Mouse (Mus musculus) hindlimb bud, embryonic 11.5 days (tissue): ENCODE data around the gene Cacna1a.

ENCODE experiments used
- DNase-seq: peaks from one replicate; pipeline ENCODE4 v3.0.0-alpha.2; 2012; ENCODE audit warnings: low read depth, low spot score; ENCODE audit errors: extremely low spot score

Gene Cacna1a

DNA sequence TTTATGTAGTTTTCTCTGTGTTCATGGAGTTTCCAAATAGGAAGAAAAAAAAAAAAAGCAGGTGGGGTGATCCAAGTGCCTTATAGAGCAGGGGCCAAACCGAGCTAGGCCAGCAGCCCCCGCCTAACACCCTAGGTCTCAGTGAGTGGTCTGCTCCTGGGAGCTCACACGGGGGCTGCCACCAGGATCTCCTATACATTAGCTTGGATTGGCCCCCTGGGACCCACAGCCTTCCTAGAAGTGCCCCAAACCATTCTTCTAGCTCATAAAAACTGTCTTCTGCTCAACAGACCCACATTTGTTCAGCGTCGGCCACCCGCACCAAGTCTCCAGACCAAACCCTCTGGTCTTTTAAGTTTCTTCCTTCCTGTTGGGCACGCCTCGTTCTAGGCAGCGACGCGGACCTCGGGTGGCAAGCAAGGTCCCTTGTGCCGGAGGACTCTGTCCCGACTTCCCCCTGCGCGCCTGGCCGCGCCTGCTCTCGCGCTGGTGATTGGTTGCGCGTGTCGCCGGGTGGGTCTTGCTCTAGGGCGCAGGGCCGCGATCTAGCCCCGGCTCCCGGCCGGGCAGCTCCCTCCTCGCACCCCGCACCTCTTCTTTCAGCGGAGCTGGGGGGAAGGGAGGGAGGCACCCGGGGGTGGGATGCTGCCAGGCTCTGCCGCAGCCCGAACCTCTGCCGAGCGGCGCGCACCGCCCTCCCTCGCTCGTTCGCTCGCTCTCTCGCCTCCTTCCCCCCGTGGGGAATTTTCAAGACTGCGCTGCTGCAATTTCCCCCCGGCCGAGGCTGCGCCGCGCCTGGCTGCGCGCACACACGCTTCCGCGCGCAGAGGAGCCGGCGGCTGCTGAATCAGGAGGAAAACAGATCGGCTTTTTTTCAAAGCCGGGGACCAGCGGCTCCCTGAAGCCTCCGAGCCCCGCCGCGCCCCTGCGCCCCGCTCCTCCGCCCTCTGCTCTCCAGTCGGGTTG lies 25.9 kb downstream of the Cacna1a start:
- DNase-seq, result no peak

- no peak for DNase-seq
Observed at GRCm38 (mm10) chr8:84414918-84415317, 26.7 kb downstream of the Cacna1a start.

DNA sequence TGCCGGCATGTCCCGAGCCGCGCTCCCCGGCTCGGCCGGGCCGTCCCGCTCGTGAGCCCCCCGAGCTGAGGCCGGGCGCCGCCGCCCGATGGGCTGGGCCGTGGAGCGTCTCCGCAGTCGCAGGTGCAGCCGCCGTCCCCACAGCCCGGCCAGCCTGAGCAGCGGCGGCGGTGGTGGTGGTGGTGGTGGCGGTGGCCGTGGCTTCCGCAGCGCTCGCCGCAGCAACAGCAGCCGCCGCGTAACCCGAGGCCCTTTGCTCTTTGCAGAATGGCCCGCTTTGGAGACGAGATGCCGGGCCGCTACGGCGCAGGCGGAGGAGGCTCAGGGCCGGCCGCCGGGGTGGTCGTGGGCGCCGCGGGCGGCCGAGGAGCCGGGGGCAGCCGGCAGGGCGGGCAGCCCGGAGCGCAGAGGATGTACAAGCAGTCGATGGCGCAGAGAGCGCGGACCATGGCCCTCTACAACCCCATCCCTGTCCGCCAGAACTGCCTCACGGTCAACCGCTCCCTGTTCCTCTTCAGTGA lies 27.2 kb downstream of the Cacna1a start:
- DNase-seq, result no peak

DNA sequence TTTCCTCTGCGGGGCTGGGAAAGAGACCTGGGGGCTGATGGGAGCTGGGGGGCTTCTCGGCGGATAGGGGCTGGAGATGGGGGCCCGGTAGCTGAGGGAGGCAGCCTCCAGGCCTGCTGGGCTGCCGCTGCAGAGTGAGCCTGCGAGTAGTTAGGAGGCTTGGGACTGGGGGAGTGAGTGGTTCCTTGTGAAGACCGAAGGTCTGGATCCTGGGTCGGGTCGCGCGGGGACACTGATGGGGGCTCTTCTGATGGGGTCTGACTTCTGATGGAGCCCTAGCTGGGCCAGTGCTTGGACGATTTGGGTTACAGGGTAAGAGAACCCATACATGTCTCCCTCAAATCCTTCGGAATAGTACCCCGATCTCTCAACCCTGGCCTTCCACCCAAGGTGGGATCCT lies 27.8 kb downstream of the Cacna1a start:
- no peak for DNase-seq

GRCm38 (mm10) chr8:84416915-84417314 lies 28.7 kb downstream of the Cacna1a start:
- DNase-seq, result no peak

DNA sequence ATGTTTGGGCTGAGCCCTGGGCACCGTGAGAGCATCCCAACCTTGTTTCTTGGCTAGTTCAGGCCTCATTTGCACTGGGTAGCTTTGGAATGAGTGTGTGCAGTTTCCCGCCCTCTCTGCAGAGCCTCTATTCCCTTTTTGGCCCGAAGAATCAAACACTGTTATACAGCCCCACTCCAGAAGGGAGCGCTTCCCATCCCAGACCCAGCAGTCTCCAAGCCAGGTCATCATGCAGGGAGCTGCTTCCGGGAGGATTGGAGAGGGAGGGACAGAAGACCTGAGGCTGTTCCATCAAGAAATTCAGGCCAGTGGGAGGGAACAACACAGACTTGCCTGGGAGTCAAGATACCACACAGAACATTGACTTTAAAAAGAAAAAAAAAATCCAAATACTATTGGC lies 29.6 kb downstream of the Cacna1a start:
- no peak for DNase-seq

- no peak for DNase-seq
Observed at GRCm38 (mm10) chr8:84424426-84424825, 36.2 kb downstream of the Cacna1a start.

GRCm38 (mm10) chr8:84426087-84426486 lies 37.8 kb downstream of the Cacna1a start:
- DNase-seq, result no peak

DNA sequence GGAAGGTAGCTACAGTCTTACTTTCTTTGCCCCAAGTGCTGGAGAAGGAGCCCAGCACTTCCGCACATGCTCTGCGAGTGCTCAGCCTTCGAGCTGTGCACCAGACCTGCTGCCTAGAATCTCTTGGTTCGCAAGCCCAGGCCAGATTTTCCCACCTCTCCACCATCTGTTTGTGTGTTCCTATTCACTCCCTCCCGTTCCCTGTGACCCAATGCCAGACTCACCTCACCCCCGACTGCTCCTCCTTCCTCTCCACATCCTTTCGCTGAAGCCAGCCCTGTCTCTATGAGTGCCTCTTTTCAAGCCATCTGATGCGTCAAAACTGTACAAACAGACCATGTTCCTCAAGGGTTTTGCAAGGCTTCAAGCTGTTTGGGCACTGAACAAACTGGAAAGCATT lies 38.3 kb downstream of the Cacna1a start:
- DNase-seq, result no peak

DNA sequence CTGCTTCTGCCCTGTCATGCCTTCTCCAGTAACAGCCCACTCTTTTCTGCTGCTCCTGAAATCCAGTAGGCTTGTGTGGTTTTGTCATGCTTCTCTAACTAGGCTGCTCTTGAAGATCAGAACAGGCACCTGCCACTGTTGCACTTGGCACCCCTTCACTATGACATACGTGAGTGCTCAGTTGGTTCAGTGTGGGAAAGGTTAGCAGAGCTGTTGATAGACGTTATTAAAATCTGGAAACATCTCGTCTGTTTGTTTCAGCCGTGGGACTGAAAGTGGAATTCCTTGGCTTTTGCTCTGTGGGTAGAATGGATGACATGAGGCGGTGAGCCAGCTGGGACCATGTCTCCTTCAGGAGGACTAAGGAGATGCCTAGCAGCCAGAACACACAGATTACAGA lies 39.8 kb downstream of the Cacna1a start:
- no peak for DNase-seq

DNA sequence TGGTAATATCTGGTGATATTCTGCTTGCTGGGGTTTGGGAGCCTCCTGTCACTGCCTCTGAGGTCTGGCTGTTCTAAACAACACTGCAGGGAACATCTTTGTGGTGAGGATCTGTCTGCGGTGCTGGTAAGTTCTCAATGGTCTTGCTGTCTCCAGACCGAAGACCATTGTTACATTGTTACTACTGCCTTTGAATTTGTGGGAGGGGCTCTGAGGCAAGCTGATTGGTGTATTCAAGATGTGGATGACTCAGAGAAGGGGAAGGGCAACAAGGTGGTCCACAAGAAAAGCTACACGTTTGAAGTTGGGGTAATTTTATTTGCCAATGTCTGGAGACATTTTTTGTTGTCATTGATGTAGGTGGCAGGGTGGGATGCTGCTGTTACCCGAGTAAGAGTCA lies 40.8 kb downstream of the Cacna1a start:
- DNase-seq, result no peak

GRCm38 (mm10) chr8:84429492-84429891 lies 41.3 kb downstream of the Cacna1a start:
- DNase-seq, result no peak

DNA sequence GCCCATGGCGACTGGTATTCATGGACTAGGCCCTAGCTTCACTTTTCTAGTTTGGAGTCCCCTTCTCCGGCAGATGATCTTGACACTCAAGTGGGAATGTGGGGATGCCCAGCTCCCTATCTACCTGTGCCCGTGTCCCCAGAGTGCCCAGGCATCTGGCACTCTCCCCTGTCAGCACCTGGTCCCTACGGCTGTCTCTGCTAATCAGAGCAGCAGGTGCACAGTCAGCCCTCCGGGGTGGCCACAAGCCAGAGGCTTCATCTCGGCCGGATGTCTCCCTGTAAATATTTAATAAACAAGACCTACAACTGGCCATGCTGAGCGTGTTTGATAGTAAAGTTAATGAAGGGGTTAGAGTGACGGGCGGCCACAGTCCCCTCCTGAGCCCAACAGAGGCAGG lies 47.1 kb downstream of the Cacna1a start:
- DNase-seq, result no peak

- DNase-seq, result no peak
Observed at GRCm38 (mm10) chr8:84439813-84440212, 51.6 kb downstream of the Cacna1a start.

- no peak for DNase-seq
Observed at GRCm38 (mm10) chr8:84442043-84442442, 53.8 kb downstream of the Cacna1a start.

DNA sequence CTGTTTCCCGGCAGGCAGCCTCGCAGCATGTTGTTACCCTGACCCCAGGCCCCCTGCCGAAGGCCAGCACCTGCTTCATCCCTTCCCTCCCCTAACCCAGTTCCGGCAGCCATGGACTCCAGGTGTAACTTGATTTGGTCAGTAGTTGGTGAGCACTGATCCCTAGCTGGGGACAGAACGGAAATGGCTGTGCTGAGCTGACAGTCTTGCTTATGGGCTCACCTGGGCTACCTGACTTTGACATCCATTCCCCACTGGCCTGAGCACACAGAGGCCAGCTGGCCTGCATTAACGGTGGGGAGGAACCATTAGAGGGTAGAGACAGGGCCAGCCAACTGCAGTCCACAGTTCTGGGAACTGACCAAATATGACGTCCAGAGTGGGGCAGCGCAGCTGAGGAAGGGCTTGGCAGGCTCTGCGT lies 58.3 kb downstream of the Cacna1a start:
- no peak for DNase-seq

DNA sequence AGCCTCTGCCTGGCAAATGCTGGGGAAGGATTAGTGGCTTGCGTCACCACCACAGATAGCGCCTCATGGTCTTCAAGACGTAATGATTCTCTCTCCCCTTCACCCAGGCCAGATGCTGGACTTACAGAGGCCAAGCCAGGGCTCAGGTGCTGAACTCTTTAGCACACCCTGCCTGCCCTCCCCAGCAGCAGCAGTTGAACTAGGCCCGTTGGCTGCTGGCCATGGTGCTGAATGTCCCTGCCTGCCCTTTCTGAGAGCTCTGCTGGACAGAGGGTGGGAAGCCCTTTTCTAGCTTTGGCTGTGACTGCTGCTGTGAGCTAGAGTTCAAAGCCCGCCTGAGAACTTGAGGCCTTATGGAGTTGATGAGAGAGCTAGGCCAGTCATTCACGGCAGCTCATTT lies 66.3 kb downstream of the Cacna1a start:
- peak; percentile 53 for DNase-seq

DNA sequence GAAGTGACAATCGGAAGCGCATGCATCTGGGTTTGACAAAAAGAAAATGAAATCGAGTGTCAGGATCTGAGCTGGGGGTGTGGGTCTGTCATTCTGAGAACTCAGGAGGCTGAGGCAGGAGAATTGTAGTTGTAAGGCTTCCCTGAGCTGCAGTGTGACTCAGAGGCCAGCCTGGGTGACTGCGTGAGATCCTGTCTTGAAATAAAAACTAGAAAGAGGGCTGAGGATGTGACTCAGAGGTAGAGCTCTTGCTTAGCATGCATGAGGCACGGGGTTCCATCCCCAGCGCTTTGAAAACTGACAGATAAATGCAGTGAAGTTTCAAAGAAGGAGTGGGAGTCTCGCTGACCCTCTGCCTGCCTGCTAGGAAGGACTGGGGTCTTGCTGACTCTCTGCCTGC lies 70.6 kb downstream of the Cacna1a start:
- DNase-seq, result no peak

- DNase-seq, result no peak
Observed at GRCm38 (mm10) chr8:84459276-84459675, 71.0 kb downstream of the Cacna1a start.

- no peak for DNase-seq
Observed at GRCm38 (mm10) chr8:84460698-84461097, 72.5 kb downstream of the Cacna1a start.

GRCm38 (mm10) chr8:84466932-84467331 lies 78.7 kb downstream of the Cacna1a start:
- no peak for DNase-seq

DNA sequence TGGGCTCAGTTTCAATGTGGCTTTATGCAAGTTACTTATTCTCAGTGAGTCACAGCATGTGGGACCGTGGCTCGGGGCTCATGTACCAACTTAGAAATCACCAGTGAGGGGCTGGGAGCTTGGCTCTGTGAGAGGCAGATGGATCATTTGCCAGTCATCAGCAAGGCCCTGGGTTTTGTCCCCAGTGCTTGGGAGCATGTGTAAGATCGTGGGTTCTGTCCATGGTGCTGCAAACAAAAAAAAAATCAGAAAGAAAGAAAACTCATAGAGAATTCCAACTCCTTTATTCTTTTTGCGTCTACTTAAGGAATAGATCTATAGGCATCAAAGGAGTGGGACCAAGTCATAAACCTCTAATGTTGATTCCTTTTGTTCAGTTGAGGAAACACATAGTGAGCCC lies 80.8 kb downstream of the Cacna1a start:
- no peak for DNase-seq
